ENCODE assay signal across 33 mouse cellular contexts in the genomic region with DNA sequence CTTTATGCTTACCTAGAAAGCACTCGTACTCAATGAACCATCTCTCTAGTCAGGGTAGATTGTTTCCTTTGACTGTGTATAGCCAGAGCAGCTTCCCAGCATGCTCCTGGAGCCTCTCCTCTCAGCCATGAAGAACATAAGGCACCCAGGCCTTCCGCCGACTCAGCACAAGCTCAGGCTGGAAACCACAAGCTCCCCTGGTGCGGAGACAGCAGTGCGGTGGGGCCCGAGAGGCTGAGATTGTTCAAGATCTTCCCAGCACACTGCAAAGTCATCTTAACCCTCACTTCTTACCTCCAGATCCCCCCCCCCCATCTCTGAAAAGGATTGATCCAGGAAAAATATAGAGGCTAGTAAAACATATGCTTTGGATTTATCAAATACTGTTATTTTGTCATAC. TPM values are rescaled to one million over a fixed set of nuclear protein-coding genes. Genes with fewer than 3 reads are reported as not detected.
"Had no signal": no experiment of that assay in that cellular context is flagged by ENCODE, and none has a peak within 500 bp of the region (broad histone marks: within the 10 kb centered on the region; RNA-seq: fewer than 3 reads in every experiment).

No protein-coding gene starts in this region.

- DNase-seq: gastrocnemius, postnatal 14 days; gastrocnemius, postnatal 36 days; heart, adult 11 months; heart, adult 2 months; heart, postnatal 4 days; kidney, adult 18-20 months; kidney, adult 8-10 months; kidney, postnatal 14 days; layer of hippocampus, postnatal 36 days; left cerebral cortex, postnatal 4 days had no signal

- H3K9ac ChIP-seq: heart, embryonic 13.5 days; heart, embryonic 15.5 days; hindbrain, embryonic 12.5 days; hindbrain, embryonic 14.5 days; intestine, embryonic 15.5 days; limb, embryonic 13.5 days; limb, embryonic 15.5 days; liver, embryonic 12.5 days had no signal

- H3K27ac ChIP-seq: heart, adult 2 months; heart, embryonic 13.5 days; heart, embryonic 15.5 days; hindbrain, embryonic 10.5 days; hindbrain, embryonic 12.5 days; hindbrain, embryonic 14.5 days; intestine, embryonic 15.5 days; kidney, postnatal 0 days; layer of hippocampus, adult 2 months; limb, embryonic 13.5 days; limb, embryonic 15.5 days; liver, embryonic 12.5 days had no signal

- H3K27me3 ChIP-seq: heart, embryonic 13.5 days; heart, embryonic 15.5 days; hindbrain, embryonic 12.5 days; intestine, embryonic 15.5 days; limb, embryonic 13.5 days; limb, embryonic 15.5 days; liver, embryonic 12.5 days had no signal

- H3K4me1 ChIP-seq: hindbrain, embryonic 12.5 days; intestine, embryonic 15.5 days; limb, embryonic 13.5 days; limb, embryonic 15.5 days had no signal

- H3K4me3 ChIP-seq: heart, adult 2 months; heart, embryonic 13.5 days; heart, embryonic 15.5 days; hindbrain, embryonic 10.5 days; hindbrain, embryonic 12.5 days; intestine, embryonic 15.5 days; layer of hippocampus, adult 2 months; limb, embryonic 13.5 days; limb, embryonic 15.5 days; liver, embryonic 12.5 days had no signal

- H3K36me3 ChIP-seq: heart, embryonic 15.5 days; intestine, embryonic 15.5 days; liver, embryonic 12.5 days had no signal

- H3K4me2 ChIP-seq: heart, embryonic 11.5 days; heart, embryonic 13.5 days; heart, embryonic 15.5 days; hindbrain, embryonic 12.5 days; hindbrain, embryonic 14.5 days; intestine, embryonic 15.5 days; limb, embryonic 13.5 days; limb, embryonic 15.5 days; liver, embryonic 12.5 days had no signal

- H3K9me3 ChIP-seq: heart, embryonic 13.5 days; heart, embryonic 15.5 days; hindbrain, embryonic 10.5 days; hindbrain, embryonic 12.5 days; intestine, embryonic 15.5 days; limb, embryonic 13.5 days; limb, embryonic 15.5 days; liver, embryonic 12.5 days had no signal

- ATAC-seq: hindbrain, embryonic 16.5 days; inflammation-experienced regulatory T-cells, adult 6 months; intestine, embryonic 15.5 days; intestine, postnatal 0 days; liver, embryonic 12.5 days had no signal

RNA-seq across cellular contexts. Expression of a gene that starts 8.6 kb away (rescaled TPM):
- total RNA-seq: gastrocnemius, adult 18-20 months; gastrocnemius, adult 8-10 months; gastrocnemius, postnatal 14 days; gastrocnemius, postnatal 36 days; heart, adult 2 months; heart, postnatal 25 days; layer of hippocampus, adult 2 months; layer of hippocampus, postnatal 36 days; left cerebral cortex, adult 18-20 months; left cerebral cortex, postnatal 25 days; liver, adult 2 months had no signal
- polyA plus RNA-seq: heart, embryonic 11.5 days; heart, embryonic 13.5 days; heart, embryonic 15.5 days; hindbrain, embryonic 16.5 days; inflammation-experienced regulatory T-cells, adult 6 months; intestine, embryonic 15.5 days; intestine, postnatal 0 days; kidney, embryonic 14.5 days; kidney, postnatal 0 days; limb, embryonic 11.5 days; liver, adult 2 months; liver, embryonic 12.5 days had no signal
